Mouse (Mus musculus) kidney, embryonic 14.5 days (tissue): ENCODE measurements around the gene 4930564D02Rik. TPM values are rescaled to one million over a fixed set of nuclear protein-coding genes. Genes with fewer than 3 reads are reported as not detected.

Experiments
- ATAC-seq: fragments of 200-750 bp; cut with Nextera tagmentation; 2 replicates; pipeline ENCODE4 v1.8.0; 2017; ENCODE audit warnings: moderate number of reproducible peaks, mild to moderate bottlenecking, moderate TSS enrichment, moderate library complexity; ENCODE audit not compliant: low FRiP score, low TSS enrichment
- H3K27ac ChIP-seq: fragments of 300-500 bp; sonication (generic); 2 replicates; pipeline ENCODE4 v1.5.1; 2014; ENCODE audit warnings: low read depth, mild to moderate bottlenecking, low read length, moderate library complexity, mixed read lengths
- H3K27me3 ChIP-seq: fragments of 300-500 bp; sonication (generic); 2 replicates; pipeline ENCODE4 v1.6.1; 2014; ENCODE audit warnings: mild to moderate bottlenecking, low read length; ENCODE audit not compliant: control insufficient read depth, insufficient read depth
- H3K36me3 ChIP-seq: fragments of 300-500 bp; sonication (generic); 2 replicates; pipeline ENCODE4 v1.6.1; 2014; ENCODE audit warnings: low read length, mixed read lengths; ENCODE audit not compliant: control insufficient read depth, insufficient read depth
- H3K4me1 ChIP-seq: fragments of 300-500 bp; sonication (generic); 2 replicates; pipeline ENCODE4 v1.6.1; 2014; ENCODE audit warnings: low read length, mixed read lengths; ENCODE audit not compliant: control insufficient read depth, insufficient read depth
- H3K4me2 ChIP-seq: fragments of 300-500 bp; sonication (generic); replicated peaks from 2 replicates; pipeline ENCODE4 v1.6.1; 2014; ENCODE audit warnings: low read depth, mild to moderate bottlenecking, low read length
- H3K4me3 ChIP-seq: fragments of 300-500 bp; sonication (generic); 2 replicates; pipeline ENCODE4 v1.5.1; 2014; ENCODE audit warnings: mild to moderate bottlenecking, low read length
- H3K9ac ChIP-seq: fragments of 300-500 bp; sonication (generic); 2 replicates; pipeline ENCODE4 v1.6.1; 2014; ENCODE audit warnings: low read depth, mild to moderate bottlenecking, low read length, moderate library complexity
- H3K9me3 ChIP-seq: fragments of 300-500 bp; sonication (generic); 2 replicates; pipeline ENCODE4 v1.6.1; 2016; ENCODE audit warnings: low read length; ENCODE audit not compliant: control insufficient read depth
- WGBS: fragments of 180-500 bp; shearing (Covaris S2); extraction: QIAGEN DNeasy Blood & Tissue Kit; methylation state at CpG from one replicate; pipeline ENCODE4 v1.1.7; 2014; 5-methylcytosine and 5-hydroxymethylcytosine counted together
- polyA plus RNA-seq: library from polyadenylated mRNA; unstranded; fragments of >200 nt; fragmentation: Nextera tagmentation; extraction: Ambion mirVana; gene quantifications from 2 replicates; pipeline ENCODE4 v1.2.1, GENCODE M21; 2014

4930564D02Rik gene
- polyA plus RNA-seq, 1 experiment from 2014 or later = not detected

DNA sequence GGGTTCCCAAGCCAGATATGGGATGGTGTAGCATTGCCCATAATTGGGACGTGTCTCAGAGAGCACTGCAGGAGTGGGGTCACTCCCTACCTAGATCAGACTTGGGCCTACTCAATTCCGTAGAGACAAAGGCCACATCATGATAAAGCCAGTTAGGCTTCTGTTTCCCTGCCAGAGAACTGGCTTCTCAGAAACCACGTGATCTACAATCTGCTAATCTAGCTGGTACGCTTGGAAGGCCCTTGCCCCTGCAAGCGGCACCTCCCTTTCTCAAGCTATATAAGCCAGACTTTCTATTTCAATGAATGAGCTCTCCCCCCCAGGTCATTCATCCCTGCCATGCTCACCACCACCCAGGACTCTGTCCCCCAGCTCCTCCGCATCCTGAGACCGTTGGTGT lies 23.5 kb downstream of the 4930564D02Rik start:
- 79% methylated on average over 7 of the region's 7 CpGs for WGBS
- H3K4me2 ChIP-seq = no peak overlapping the region
- H3K4me1 ChIP-seq = peaks cover 5% of the 10 kb centered on the region; the same call in 1 of the 2 replicates
- H3K27me3 ChIP-seq = no peaks in the 10 kb centered on the region
- no peak overlapping the region for H3K4me3 ChIP-seq
- ATAC-seq = no peak
- no peak overlapping the region for H3K27ac ChIP-seq
- H3K9me3 ChIP-seq = no peaks in the 10 kb centered on the region
- no peak overlapping the region for H3K9ac ChIP-seq
- H3K36me3 ChIP-seq = no peaks in the 10 kb centered on the region

DNA sequence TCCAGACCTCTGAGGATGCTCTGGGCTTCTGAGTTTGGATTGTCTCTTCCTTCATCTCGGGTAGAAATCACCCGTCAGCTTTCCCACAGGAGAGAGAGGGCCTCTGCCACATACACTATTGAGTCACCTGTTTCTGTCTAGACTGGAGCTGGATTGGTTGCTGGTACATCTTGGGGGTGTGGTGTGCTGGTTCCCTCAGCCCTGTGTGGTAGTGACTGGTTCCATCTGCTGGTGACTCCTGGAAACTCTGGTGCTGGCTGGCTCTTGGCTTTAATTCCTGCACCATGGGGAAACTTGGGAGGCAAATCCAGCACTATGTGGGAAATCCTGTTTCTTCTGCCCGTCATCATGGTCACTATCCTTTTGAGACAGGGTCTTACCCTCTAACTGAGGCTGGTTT lies 24.3 kb downstream of the 4930564D02Rik start:
- Histone ChIP-seq H3K27ac (no peak overlapping the region), H3K4me1 (peaks cover 5% of the 10 kb centered on the region; the same call in 1 of the 2 replicates), H3K9ac (no peak overlapping the region), H3K4me3 (no peak overlapping the region), H3K9me3 (no peaks in the 10 kb centered on the region), H3K36me3 (no peaks in the 10 kb centered on the region), H3K4me2 (no peak overlapping the region), H3K27me3 (no peaks in the 10 kb centered on the region)
- WGBS = 21% methylated on average over 3 of the region's 3 CpGs
- peak; percentile 36; the same call in 1 of the 2 replicates for ATAC-seq

DNA sequence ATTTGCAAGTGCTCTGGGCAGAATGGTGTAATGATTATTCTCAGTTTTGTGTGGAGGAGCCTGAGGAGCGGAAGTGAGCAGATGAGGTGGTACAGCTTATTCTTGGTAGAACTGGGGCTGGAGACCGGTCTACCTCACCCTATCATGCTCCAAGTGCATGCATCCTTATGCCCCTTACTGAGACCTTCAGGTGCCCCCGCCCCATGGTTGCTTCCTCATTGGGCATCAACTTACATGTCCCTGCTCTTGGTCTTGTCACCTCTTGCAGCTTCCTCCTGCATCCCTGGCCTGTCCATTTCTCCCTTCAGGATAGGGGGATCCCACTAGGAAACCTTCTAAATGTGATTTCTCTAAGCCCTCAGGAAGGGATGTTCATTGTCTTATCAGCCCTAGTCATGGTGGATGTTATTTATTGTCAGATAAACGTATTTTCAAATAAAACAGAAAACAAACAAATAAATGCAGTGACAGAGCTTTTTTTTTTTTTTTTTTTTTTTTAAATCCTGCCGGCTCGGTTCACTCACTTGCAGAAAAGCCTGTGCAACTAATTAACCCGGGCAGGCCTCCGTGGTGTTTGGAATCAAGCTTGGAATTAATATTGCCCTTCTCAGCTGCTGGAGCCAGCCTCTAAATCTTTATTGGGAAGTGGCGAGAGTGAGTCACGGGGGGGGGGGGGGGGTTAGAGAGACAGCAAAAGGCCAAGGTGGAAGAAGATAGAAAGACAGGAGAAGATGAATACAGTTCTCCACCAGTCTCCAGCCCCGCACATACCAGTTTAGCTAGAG lies 26.3 kb downstream of the 4930564D02Rik start:
- ATAC-seq = no peak
- Histone ChIP-seq H3K4me3 (no peak overlapping the region), H3K9me3 (no peaks in the 10 kb centered on the region), H3K4me2 (no peak overlapping the region), H3K27me3 (no peaks in the 10 kb centered on the region), H3K27ac (no peak overlapping the region), H3K4me1 (peaks cover 5% of the 10 kb centered on the region; the same call in 1 of the 2 replicates), H3K9ac (no peak overlapping the region), H3K36me3 (no peaks in the 10 kb centered on the region)
- WGBS = 58% methylated on average over 11 of the region's 11 CpGs

DNA sequence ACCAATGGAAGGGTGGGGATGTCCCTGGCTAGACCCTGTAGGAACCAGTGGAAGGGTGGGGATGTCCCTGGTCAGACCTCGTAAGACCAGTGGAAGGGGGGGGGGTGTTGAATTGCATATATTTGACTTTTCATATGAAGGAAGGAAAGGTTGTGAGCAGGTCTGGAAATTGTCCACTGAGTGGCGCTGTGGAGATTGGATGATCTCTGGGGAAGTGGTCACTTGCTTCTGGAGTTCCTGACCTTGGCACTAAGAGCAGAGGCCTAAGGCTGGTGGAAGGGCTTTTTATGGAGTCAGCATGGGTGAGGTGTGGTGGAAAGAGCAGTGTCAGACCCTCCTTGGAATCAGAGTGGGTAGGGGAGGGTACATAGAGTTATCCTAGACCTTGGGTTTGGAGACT lies 27.8 kb downstream of the 4930564D02Rik start:
- WGBS = 87% methylated on average over 2 of the region's 2 CpGs
- no peak overlapping the region for H3K9ac ChIP-seq
- peaks cover 9% of the 10 kb centered on the region for H3K4me1 ChIP-seq
- no peaks in the 10 kb centered on the region for H3K27me3 ChIP-seq
- no peak for ATAC-seq
- no peaks in the 10 kb centered on the region for H3K9me3 ChIP-seq
- no peaks in the 10 kb centered on the region for H3K36me3 ChIP-seq
- no peak overlapping the region for H3K27ac ChIP-seq
- H3K4me2 ChIP-seq = no peak overlapping the region
- H3K4me3 ChIP-seq = no peak overlapping the region

DNA sequence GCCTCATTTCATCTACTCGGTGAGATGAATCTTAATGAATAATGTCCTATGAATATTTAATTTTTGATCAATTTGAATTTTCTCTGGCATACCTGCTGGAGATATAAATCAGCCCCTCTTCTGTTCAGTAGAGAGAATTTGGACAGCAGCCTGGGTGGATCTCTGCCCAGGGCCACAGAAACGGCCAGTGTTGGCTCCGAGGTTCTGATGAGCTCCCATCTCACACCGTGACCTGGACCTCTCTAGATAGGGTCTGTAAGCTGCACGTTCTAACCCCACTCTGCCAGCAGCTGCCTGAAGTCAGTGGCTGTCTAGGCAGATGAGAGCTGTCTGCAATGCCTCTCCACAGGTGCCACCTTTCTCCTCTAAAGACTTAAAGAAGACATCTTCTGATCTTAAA lies 28.4 kb downstream of the 4930564D02Rik start:
- Histone ChIP-seq H3K36me3 (no peaks in the 10 kb centered on the region), H3K4me3 (no peak overlapping the region), H3K27ac (no peak overlapping the region), H3K4me2 (no peak overlapping the region), H3K9ac (no peak overlapping the region), H3K4me1 (peaks cover 10% of the 10 kb centered on the region), H3K27me3 (no peaks in the 10 kb centered on the region), H3K9me3 (no peaks in the 10 kb centered on the region)
- no peak for ATAC-seq
- WGBS = 78% methylated on average over 5 of the region's 5 CpGs

DNA sequence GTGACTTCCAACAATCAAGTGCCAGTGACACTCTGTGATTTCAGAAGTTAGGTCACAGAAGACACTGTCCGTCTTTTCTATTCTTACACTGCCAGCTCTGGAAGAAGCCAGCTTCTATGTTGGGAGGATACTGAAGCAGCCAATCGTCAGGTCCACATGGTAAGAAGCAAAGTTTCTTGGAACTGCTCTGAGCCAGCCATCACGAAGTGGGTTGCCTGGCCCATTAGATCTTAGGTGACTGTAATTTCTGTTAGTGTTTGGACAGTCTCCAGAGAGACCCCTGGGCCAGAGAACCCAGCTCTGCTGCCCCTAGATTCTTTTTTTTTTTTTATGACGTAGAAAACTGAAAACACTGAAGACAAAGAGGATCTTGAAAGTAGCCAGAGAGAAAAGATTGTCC lies 30.9 kb downstream of the 4930564D02Rik start:
- no peak overlapping the region for H3K9ac ChIP-seq
- no peak for ATAC-seq
- H3K4me2 ChIP-seq = no peak overlapping the region
- H3K9me3 ChIP-seq = no peaks in the 10 kb centered on the region
- no peak overlapping the region for H3K27ac ChIP-seq
- H3K4me3 ChIP-seq = no peak overlapping the region
- WGBS = 85% methylated on average over 4 of the region's 4 CpGs
- H3K27me3 ChIP-seq = no peaks in the 10 kb centered on the region
- no peaks in the 10 kb centered on the region for H3K36me3 ChIP-seq
- peaks cover 10% of the 10 kb centered on the region for H3K4me1 ChIP-seq

DNA sequence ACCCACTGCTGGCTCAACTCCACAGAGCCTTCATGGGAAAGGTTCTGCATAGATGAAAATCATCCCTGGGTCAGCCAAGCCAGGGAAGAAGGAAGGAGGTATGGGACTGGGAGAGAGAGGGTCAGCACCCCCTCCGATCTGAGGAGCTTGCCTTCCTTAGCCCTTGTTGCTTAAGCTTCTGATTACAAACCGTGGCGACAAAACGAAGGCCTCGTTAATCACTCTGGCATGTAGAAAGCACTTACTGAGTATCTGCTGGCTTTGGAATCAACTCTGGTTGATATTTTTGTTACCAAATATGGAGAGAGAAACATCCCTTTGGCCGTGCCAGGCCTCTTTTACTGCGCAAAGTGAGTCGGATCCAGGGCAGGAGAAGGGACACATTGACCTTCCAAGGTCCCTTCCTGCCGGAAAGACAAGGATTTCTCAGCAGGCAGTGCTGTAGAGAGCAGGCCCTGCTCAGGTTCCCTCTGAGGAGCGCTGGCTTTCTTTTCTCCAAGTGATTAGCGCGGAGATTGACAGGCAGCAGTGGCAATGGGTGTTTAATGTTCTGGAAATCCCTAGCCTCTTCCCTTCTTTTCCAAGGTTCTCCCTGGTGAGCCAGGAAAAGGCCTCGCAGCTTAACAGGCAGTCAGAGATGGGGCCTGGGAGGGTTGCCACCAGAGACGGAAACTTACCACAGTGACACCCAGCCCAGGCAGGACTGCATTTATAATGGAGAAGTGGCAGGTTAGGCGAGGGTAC lies 33.1 kb downstream of the 4930564D02Rik start:
- Histone ChIP-seq H3K9ac (no peak overlapping the region), H3K36me3 (no peaks in the 10 kb centered on the region), H3K4me3 (no peak overlapping the region), H3K4me1 (peaks cover 5% of the 10 kb centered on the region), H3K27me3 (no peaks in the 10 kb centered on the region), H3K9me3 (no peaks in the 10 kb centered on the region), H3K4me2 (no peak overlapping the region), H3K27ac (peak overlapping the region; percentile 43)
- peak; percentile 91 for ATAC-seq
- WGBS = 13% methylated on average over 15 of the region's 15 CpGs

DNA sequence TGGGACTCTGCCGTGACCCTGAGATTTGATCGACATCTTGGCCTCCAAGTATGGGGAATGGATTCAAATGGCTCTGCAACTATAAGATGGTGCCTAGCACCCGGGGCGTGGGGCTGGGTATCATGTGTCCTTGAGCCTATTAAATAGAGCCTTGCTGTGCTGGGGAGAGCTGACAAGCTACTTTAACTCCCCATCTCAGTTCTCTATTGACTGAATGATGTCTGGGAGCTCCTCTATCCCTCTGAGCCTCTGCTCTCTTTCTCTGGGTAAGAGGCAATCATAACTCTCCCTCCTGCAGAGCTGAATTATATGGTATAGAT lies 33.6 kb downstream of the 4930564D02Rik start:
- Histone ChIP-seq H3K36me3 (no peaks in the 10 kb centered on the region), H3K9ac (no peak overlapping the region), H3K27ac (peak overlapping the region; percentile 43; the same call in 1 of the 2 replicates), H3K27me3 (no peaks in the 10 kb centered on the region), H3K4me3 (no peak overlapping the region), H3K9me3 (no peaks in the 10 kb centered on the region), H3K4me1 (peaks cover 5% of the 10 kb centered on the region), H3K4me2 (no peak overlapping the region)
- peak; percentile 67 for ATAC-seq
- WGBS = 37% methylated on average over 4 of the region's 4 CpGs

DNA sequence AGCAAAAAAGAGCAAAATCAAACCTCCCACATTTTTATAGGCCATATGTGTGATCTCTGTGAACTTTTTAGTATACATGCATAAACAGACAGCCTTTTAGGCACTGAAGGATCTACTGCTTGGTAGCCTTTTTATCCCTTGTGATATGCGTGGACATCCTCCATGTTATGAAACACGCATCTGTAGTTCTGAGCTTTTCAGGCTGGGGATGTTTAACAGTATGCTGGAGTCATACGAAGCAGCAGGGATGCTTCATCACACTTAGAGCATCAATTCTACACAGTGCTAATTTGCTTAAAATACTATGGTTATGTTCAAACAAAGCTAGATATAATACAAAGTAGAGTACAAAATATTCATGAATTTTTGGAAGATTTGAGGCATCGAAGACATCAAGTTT lies 39.2 kb downstream of the 4930564D02Rik start:
- no peak overlapping the region for H3K9ac ChIP-seq
- H3K36me3 ChIP-seq = no peaks in the 10 kb centered on the region
- ATAC-seq = no peak
- no peak overlapping the region for H3K4me2 ChIP-seq
- H3K9me3 ChIP-seq = no peaks in the 10 kb centered on the region
- no peak overlapping the region for H3K27ac ChIP-seq
- H3K4me1 ChIP-seq = no peaks in the 10 kb centered on the region
- H3K4me3 ChIP-seq = no peak overlapping the region
- no peaks in the 10 kb centered on the region for H3K27me3 ChIP-seq
- WGBS = 91% methylated on average over 4 of the region's 4 CpGs
